Comparison of ENCODE assay signal across 8 mouse cellular contexts in the genomic region with DNA sequence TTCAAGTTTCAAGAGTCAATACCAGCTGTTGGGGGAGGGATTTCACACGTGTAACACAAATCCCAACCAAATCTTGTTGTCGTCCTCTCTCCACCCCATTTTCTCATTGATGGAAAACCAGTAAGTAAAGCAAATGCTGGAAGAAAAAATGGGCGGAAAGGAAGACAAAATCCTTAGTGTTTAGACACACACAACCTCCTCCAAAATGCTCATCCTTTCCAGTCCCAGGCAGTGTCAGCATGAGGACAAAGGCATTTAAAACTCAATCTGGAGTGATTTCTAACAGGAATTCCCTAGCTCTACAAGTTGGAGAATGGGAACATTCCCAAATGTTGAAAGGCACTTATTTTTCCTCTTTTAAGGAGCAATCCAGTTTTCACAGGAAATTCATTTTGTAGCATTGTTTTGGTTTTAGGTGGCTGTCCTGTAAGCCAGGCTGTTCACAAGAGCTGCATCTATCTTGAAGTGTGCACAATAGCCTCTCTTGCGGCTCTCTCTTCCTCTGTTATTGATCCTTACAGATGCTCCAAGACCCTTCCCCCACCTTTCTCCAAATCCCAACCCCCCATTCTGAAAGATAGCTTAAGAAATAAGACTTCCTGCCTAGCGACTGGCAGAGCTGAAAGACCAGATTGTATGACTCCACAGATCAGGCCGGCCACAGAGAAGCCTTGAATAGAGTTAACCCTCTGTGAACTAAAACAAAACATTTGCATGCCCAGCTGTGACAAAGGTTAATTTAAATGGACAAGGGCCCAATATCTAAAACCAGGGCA.
DNase-seq lines count a peak whose midpoint lies in the region; ATAC-seq lines count a peak whose summit lies in the region.

No protein-coding gene starts in this region.

- peaks cover 4% of the 10 kb centered on the region for H3K4me1 ChIP-seq in liver, embryonic 11.5 days (replicated peaks; ENCODE audit: control insufficient read depth, insufficient read depth, low read length)

- no peak overlapping the region for H3K9ac ChIP-seq in liver, embryonic 11.5 days (ENCODE audit: low read depth, low read length)

- peak overlapping the region; percentile 45 for H3K4me2 ChIP-seq in liver, embryonic 11.5 days

- WGBS in liver, embryonic 11.5 days, result 30% methylated on average over 6 of the region's 6 CpGs

- peak; percentile 16 to 19 for DNase-seq in cerebellum, postnatal 10 days
- DNase-seq in cerebellum, postnatal 36 days, result no peak
- peak; percentile 30 to 31 for DNase-seq in right cerebral cortex, postnatal 10 days (ENCODE audit: low spot score in 2 of 2)
- DNase-seq in right cerebral cortex, postnatal 4 days, result no peak
- no peak for DNase-seq in liver, embryonic 11.5 days (ENCODE audit: low spot score)
- no peak for DNase-seq in c-Kit-positive CD71-positive TER-119-positive erythroid progenitor cells, embryonic 14.5 days (ENCODE audit: low spot score)
- no peak for DNase-seq in cerebellum, adult 9-11 months
- DNase-seq in kidney, postnatal 36 days, result no peak

- H3K27me3 ChIP-seq in liver, embryonic 11.5 days (replicated peaks; ENCODE audit: control insufficient read depth, insufficient read depth, low read length), result no peaks in the 10 kb centered on the region

- no peaks in the 10 kb centered on the region for H3K9me3 ChIP-seq in liver, embryonic 11.5 days (ENCODE audit: control insufficient read depth, low read length)

- H3K36me3 ChIP-seq in liver, embryonic 11.5 days (ENCODE audit: control insufficient read depth, insufficient read depth, low read length), result no peaks in the 10 kb centered on the region

- no peak for ATAC-seq in liver, embryonic 11.5 days (replicated peaks; ENCODE audit: low FRiP score)

- H3K4me3 ChIP-seq in liver, embryonic 11.5 days (ENCODE audit: low read depth, low read length), result no peak overlapping the region

- no peak overlapping the region for H3K27ac ChIP-seq in liver, embryonic 11.5 days (ENCODE audit: low read depth, low read length)

Comparison
In these comparisons a context has a peak if more than half of its experiments do, and no peak if none do; other contexts are left out.
1. DNase-seq: peak in cerebellum, postnatal 10 days (2 of 2) and right cerebral cortex, postnatal 10 days (2 of 2); none in cerebellum, postnatal 36 days (0 of 2), right cerebral cortex, postnatal 4 days (single experiment), liver, embryonic 11.5 days (single experiment), c-Kit-positive CD71-positive TER-119-positive erythroid progenitor cells, embryonic 14.5 days (single experiment), cerebellum, adult 9-11 months (single experiment) and kidney, postnatal 36 days (0 of 2).